9 mouse cellular contexts compared by ENCODE assay signal in genomic region chr7:110116731-110117291, GRCm38 (mm10). TPM values are rescaled to one million over a fixed set of nuclear protein-coding genes. Genes with fewer than 3 reads are reported as not detected.
DNase-seq lines count a peak whose midpoint lies in the region; ATAC-seq lines count a peak whose summit lies in the region.
"Had no signal": no experiment of that assay in that cellular context is flagged by ENCODE, and none has a peak within 500 bp of the region (broad histone marks: within the 10 kb centered on the region; RNA-seq: fewer than 3 reads in every experiment).

No protein-coding gene starts in this region.

- H3K4me2 ChIP-seq in embryonic facial prominence, embryonic 12.5 days (replicated peaks): no peak overlapping the region

- 0 out of 2 replicates have a peak overlapping the region, but pooled peaks have one; percentile 11 for H3K27ac ChIP-seq in embryonic facial prominence, embryonic 12.5 days
- no peak overlapping the region for H3K27ac ChIP-seq in embryonic facial prominence, embryonic 10.5 days (replicated peaks)

- ATAC-seq in embryonic facial prominence, embryonic 12.5 days (ENCODE audit: insufficient number of reproducible peaks, insufficient read depth, low FRiP score, low TSS enrichment): no peak

- no peak for DNase-seq in embryonic facial prominence, embryonic 10.5 days (ENCODE audit: low spot score)
- peak; percentile 73 for DNase-seq in urinary bladder, postnatal 14 days (ENCODE audit: low spot score)
- DNase-seq in urinary bladder, postnatal 25 days (ENCODE audit: low spot score): no peak
- DNase-seq in kidney, postnatal 14 days: peak; percentile 83
- DNase-seq in thymus, postnatal 0 days (ENCODE audit: low spot score): no peak
- DNase-seq in left cerebral cortex, adult 8-10 months (ENCODE audit: low spot score in 2 of 2): no peak
- DNase-seq in thymus, postnatal 4 days: no peak
- DNase-seq: cerebellum, adult 11 months had no signal

- H3K27me3 ChIP-seq in embryonic facial prominence, embryonic 12.5 days: no peaks in the 10 kb centered on the region
- no peaks in the 10 kb centered on the region for H3K27me3 ChIP-seq in embryonic facial prominence, embryonic 10.5 days (replicated peaks; ENCODE audit: low read depth, poor library complexity, severe bottlenecking)

- H3K4me3 ChIP-seq in embryonic facial prominence, embryonic 12.5 days: no peak overlapping the region
- H3K4me3 ChIP-seq in embryonic facial prominence, embryonic 10.5 days: no peak overlapping the region

- WGBS in embryonic facial prominence, embryonic 12.5 days: 24% methylated on average over 1 of the region's 1 CpGs
- WGBS in embryonic facial prominence, embryonic 10.5 days: 26% methylated on average over 1 of the region's 1 CpGs

- H3K9ac ChIP-seq in embryonic facial prominence, embryonic 12.5 days: no peak overlapping the region

- H3K4me1 ChIP-seq in embryonic facial prominence, embryonic 12.5 days: peaks cover 7% of the 10 kb centered on the region; the same call in 1 of the 2 replicates
- H3K4me1 ChIP-seq in embryonic facial prominence, embryonic 10.5 days: peaks cover 15% of the 10 kb centered on the region

- no peaks in the 10 kb centered on the region for H3K36me3 ChIP-seq in embryonic facial prominence, embryonic 12.5 days
- H3K36me3 ChIP-seq in embryonic facial prominence, embryonic 10.5 days (replicated peaks): no peaks in the 10 kb centered on the region

- no peaks in the 10 kb centered on the region for H3K9me3 ChIP-seq in embryonic facial prominence, embryonic 12.5 days
- H3K9me3 ChIP-seq in embryonic facial prominence, embryonic 10.5 days: no peaks in the 10 kb centered on the region

RNA-seq across cellular contexts. Expression of gene Wee1, which starts 5.0 kb away (rescaled TPM):
- 41.9 and 42.4 TPM in 2 replicates for polyA plus RNA-seq in embryonic facial prominence, embryonic 12.5 days (2016; fragmentation: Nextera tagmentation; extraction: Ambion mirVana)
- polyA plus RNA-seq in embryonic facial prominence, embryonic 10.5 days (2016; fragmentation: Nextera tagmentation; extraction: Ambion mirVana): 28.6 and 29.4 TPM in 2 replicates
- polyA plus RNA-seq in thymus, postnatal 0 days (2015; fragmentation: Nextera tagmentation; extraction: Ambion mirVana): 15.9 and 17.0 TPM in 2 replicates
- total RNA-seq in left cerebral cortex, adult 8-10 months (2022): 10 to 100 TPM; 21.0 to 24.7 (median 22.3) TPM

RNA-seq across cellular contexts. Expression of gene Zfp143, which starts 55.8 kb away (rescaled TPM):
- polyA plus RNA-seq in embryonic facial prominence, embryonic 12.5 days (2016; fragmentation: Nextera tagmentation; extraction: Ambion mirVana): 19.3 and 21.8 TPM in 2 replicates
- polyA plus RNA-seq in embryonic facial prominence, embryonic 10.5 days (2016; fragmentation: Nextera tagmentation; extraction: Ambion mirVana): 26.1 and 26.8 TPM in 2 replicates
- polyA plus RNA-seq in thymus, postnatal 0 days (2015; fragmentation: Nextera tagmentation; extraction: Ambion mirVana): 21.6 and 21.9 TPM in 2 replicates
- total RNA-seq in left cerebral cortex, adult 8-10 months (2022): 10 to 100 TPM in 3 of 4 experiments, 1 to 10 TPM in 1; 9.2 to 11.1 (median 10.6) TPM

Comparison
In these comparisons a context has a peak if more than half of its experiments do, and no peak if none do; other contexts are left out.
1. DNase-seq: peak in urinary bladder, postnatal 14 days (single experiment) and kidney, postnatal 14 days (single experiment); none in embryonic facial prominence, embryonic 10.5 days (single experiment), urinary bladder, postnatal 25 days (single experiment), thymus, postnatal 0 days (single experiment), left cerebral cortex, adult 8-10 months (0 of 2) and thymus, postnatal 4 days (single experiment).